Mouse (Mus musculus) frontal cortex, postnatal 25 days (tissue): ENCODE measurements around the gene Tulp4.

ENCODE experiments used
- DNase-seq, 2 experiments: peaks; one replicate each; pipeline ENCODE4 v3.0.0; 2022; ENCODE audit warnings: low spot score in 2 of 2

Gene Tulp4

GRCm38 (mm10) chr17:6123776-6124175, 17.5 kb downstream of the Tulp4 start:
- DNase-seq = no peak

- no peak for DNase-seq
Measured at GRCm38 (mm10) chr17:6125441-6125840, 19.2 kb downstream of the Tulp4 start.

- DNase-seq = no peak
Measured at GRCm38 (mm10) chr17:6128039-6128438, 21.8 kb downstream of the Tulp4 start.

GRCm38 (mm10) chr17:6129361-6129760, 23.1 kb downstream of the Tulp4 start:
- DNase-seq = no peak

- no peak for DNase-seq
Measured at GRCm38 (mm10) chr17:6131083-6131482, 24.8 kb downstream of the Tulp4 start.

- no peak for DNase-seq
Measured at GRCm38 (mm10) chr17:6140875-6141274, 34.6 kb downstream of the Tulp4 start.

- no peak for DNase-seq
Measured at GRCm38 (mm10) chr17:6141344-6141743, 35.1 kb downstream of the Tulp4 start.

GRCm38 (mm10) chr17:6145244-6145643, 39.0 kb downstream of the Tulp4 start:
- DNase-seq = no peak

GRCm38 (mm10) chr17:6152941-6153340, 46.7 kb downstream of the Tulp4 start:
- DNase-seq = no peak

GRCm38 (mm10) chr17:6153581-6153980, 47.3 kb downstream of the Tulp4 start:
- no peak for DNase-seq

GRCm38 (mm10) chr17:6154366-6154765, 48.1 kb downstream of the Tulp4 start:
- DNase-seq = no peak

GRCm38 (mm10) chr17:6160495-6160894, 54.3 kb downstream of the Tulp4 start:
- DNase-seq = no peak

- DNase-seq = no peak
Measured at GRCm38 (mm10) chr17:6161916-6162315, 55.7 kb downstream of the Tulp4 start.

- no peak for DNase-seq
Measured at GRCm38 (mm10) chr17:6162761-6163160, 56.5 kb downstream of the Tulp4 start.

- DNase-seq = no peak
Measured at GRCm38 (mm10) chr17:6164911-6165310, 58.7 kb downstream of the Tulp4 start.

- DNase-seq = no peak
Measured at GRCm38 (mm10) chr17:6172440-6172839, 66.2 kb downstream of the Tulp4 start.

GRCm38 (mm10) chr17:6172926-6173690, 66.9 kb downstream of the Tulp4 start:
- no peak for DNase-seq

GRCm38 (mm10) chr17:6174574-6174973, 68.3 kb downstream of the Tulp4 start:
- no peak for DNase-seq

- no peak for DNase-seq
Measured at GRCm38 (mm10) chr17:6178564-6179267, 72.5 kb downstream of the Tulp4 start.

- no peak for DNase-seq
Measured at GRCm38 (mm10) chr17:6179389-6179788, 73.2 kb downstream of the Tulp4 start.

GRCm38 (mm10) chr17:6180421-6180820, 74.2 kb downstream of the Tulp4 start:
- no peak for DNase-seq

GRCm38 (mm10) chr17:6182715-6183114, 76.5 kb downstream of the Tulp4 start:
- no peak for DNase-seq

GRCm38 (mm10) chr17:6186651-6187050, 80.4 kb downstream of the Tulp4 start:
- no peak for DNase-seq
